In the genomic region with DNA sequence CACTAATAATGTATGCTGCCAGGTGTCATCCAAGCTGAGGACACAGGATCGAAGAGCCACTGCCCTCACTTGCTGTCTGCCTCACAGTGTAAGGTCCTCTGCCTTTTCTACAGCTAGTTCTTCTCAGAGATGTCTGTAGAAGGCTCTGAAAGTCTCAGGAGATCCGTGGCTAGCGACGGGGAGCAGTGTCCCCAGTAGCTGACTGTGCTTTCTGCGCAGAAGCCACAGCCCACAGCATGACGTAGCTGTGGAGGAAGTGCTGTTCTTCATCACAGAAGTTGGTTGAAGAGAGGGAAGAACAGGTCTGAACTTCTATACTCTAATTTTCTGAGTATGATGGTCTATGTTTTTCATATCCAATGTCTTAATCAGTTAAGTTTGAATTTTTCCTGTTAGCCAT, we compare ENCODE assay signal across 13 mouse cellular contexts. TPM values are rescaled to one million over a fixed set of nuclear protein-coding genes. Genes with fewer than 3 reads are reported as not detected.
DNase-seq lines count a peak whose midpoint lies in the region; ATAC-seq lines count a peak whose summit lies in the region.
"Had no signal": no experiment of that assay in that cellular context is flagged by ENCODE, and none has a peak within 500 bp of the region (broad histone marks: within the 10 kb centered on the region; RNA-seq: fewer than 3 reads in every experiment).

No protein-coding gene starts in this region.

- peak; percentile 18 for DNase-seq in intestine, embryonic 14.5 days (ENCODE audit: low spot score)
- peak; percentile 61 for DNase-seq in thymus, postnatal 14 days
- no peak for DNase-seq in left cerebral cortex, postnatal 14 days (ENCODE audit: low spot score in 2 of 2)
- DNase-seq in embryonic facial prominence, embryonic 10.5 days (ENCODE audit: low spot score) = no peak
- no peak for DNase-seq in midbrain, embryonic 14.5 days
- DNase-seq: cerebellum, adult 18-20 months; kidney, adult 9 months had no signal

- H3K27ac ChIP-seq in intestine, embryonic 14.5 days (ENCODE audit: low read depth) = no peak overlapping the region
- no peak overlapping the region for H3K27ac ChIP-seq in intestine, embryonic 15.5 days
- no peak overlapping the region for H3K27ac ChIP-seq in embryonic facial prominence, embryonic 10.5 days (replicated peaks)
- H3K27ac ChIP-seq in midbrain, embryonic 14.5 days (replicated peaks; ENCODE audit: low read depth, low read length) = no peak overlapping the region
- H3K27ac ChIP-seq: embryonic facial prominence, embryonic 15.5 days; left cerebral cortex, adult 2 months had no signal

- H3K4me2 ChIP-seq in intestine, embryonic 14.5 days (ENCODE audit: low read length) = no peak overlapping the region
- no peak overlapping the region for H3K4me2 ChIP-seq in intestine, embryonic 15.5 days (replicated peaks)
- H3K4me2 ChIP-seq in midbrain, embryonic 14.5 days (ENCODE audit: low read length) = no peak overlapping the region
- H3K4me2 ChIP-seq: embryonic facial prominence, embryonic 15.5 days; heart, embryonic 12.5 days had no signal

- H3K27me3 ChIP-seq in intestine, embryonic 14.5 days (replicated peaks; ENCODE audit: control insufficient read depth, insufficient read depth, low read length) = no peaks in the 10 kb centered on the region
- no peaks in the 10 kb centered on the region for H3K27me3 ChIP-seq in intestine, embryonic 15.5 days (replicated peaks)
- H3K27me3 ChIP-seq in embryonic facial prominence, embryonic 10.5 days (replicated peaks; ENCODE audit: low read depth, poor library complexity, severe bottlenecking) = no peaks in the 10 kb centered on the region
- no peaks in the 10 kb centered on the region for H3K27me3 ChIP-seq in midbrain, embryonic 14.5 days (ENCODE audit: control insufficient read depth, insufficient read depth, low read length)
- H3K27me3 ChIP-seq: embryonic facial prominence, embryonic 15.5 days; heart, embryonic 12.5 days had no signal

- 86% methylated on average over 6 of the region's 6 CpGs for WGBS in intestine, embryonic 14.5 days
- 78% methylated on average over 6 of the region's 6 CpGs for WGBS in intestine, embryonic 15.5 days
- WGBS in embryonic facial prominence, embryonic 10.5 days = 85% methylated on average over 6 of the region's 6 CpGs
- WGBS in midbrain, embryonic 14.5 days = 91% methylated on average over 6 of the region's 6 CpGs

- H3K4me1 ChIP-seq in intestine, embryonic 14.5 days (replicated peaks; ENCODE audit: control insufficient read depth, insufficient read depth, low read length) = no peaks in the 10 kb centered on the region; the same call in 1 of the 2 replicates
- H3K4me1 ChIP-seq in intestine, embryonic 15.5 days (replicated peaks) = no peaks in the 10 kb centered on the region
- H3K4me1 ChIP-seq in embryonic facial prominence, embryonic 10.5 days = peaks cover 18% of the 10 kb centered on the region
- H3K4me1 ChIP-seq in midbrain, embryonic 14.5 days (ENCODE audit: control insufficient read depth, insufficient read depth, low read length) = peaks cover 17% of the 10 kb centered on the region

- no peaks in the 10 kb centered on the region for H3K9me3 ChIP-seq in intestine, embryonic 14.5 days (ENCODE audit: control insufficient read depth, low read length)
- H3K9me3 ChIP-seq in intestine, embryonic 15.5 days = no peaks in the 10 kb centered on the region
- no peaks in the 10 kb centered on the region for H3K9me3 ChIP-seq in embryonic facial prominence, embryonic 10.5 days
- no peaks in the 10 kb centered on the region for H3K9me3 ChIP-seq in midbrain, embryonic 14.5 days (ENCODE audit: control insufficient read depth, low read length)
- H3K9me3 ChIP-seq: embryonic facial prominence, embryonic 15.5 days; heart, embryonic 12.5 days had no signal

- no peak for ATAC-seq in intestine, embryonic 14.5 days (replicated peaks; ENCODE audit: low FRiP score, low TSS enrichment, low read depth)
- no peak for ATAC-seq in intestine, embryonic 15.5 days
- ATAC-seq in common myeloid progenitor, adult 5-6 weeks (replicated peaks; ENCODE audit: low read depth, poor library complexity, severe bottlenecking) = peak; percentile 55
- peak; percentile 45 for ATAC-seq in megakaryocyte progenitor cell, adult 5-6 weeks (replicated peaks; ENCODE audit: poor library complexity)
- ATAC-seq in midbrain, embryonic 14.5 days (ENCODE audit: low FRiP score, low TSS enrichment) = no peak

- no peak overlapping the region for H3K4me3 ChIP-seq in intestine, embryonic 14.5 days (ENCODE audit: low read depth, low read length)
- no peak overlapping the region for H3K4me3 ChIP-seq in intestine, embryonic 15.5 days (replicated peaks)
- H3K4me3 ChIP-seq in embryonic facial prominence, embryonic 10.5 days = no peak overlapping the region
- no peak overlapping the region for H3K4me3 ChIP-seq in midbrain, embryonic 14.5 days (replicated peaks; ENCODE audit: low read depth, low read length)
- H3K4me3 ChIP-seq: embryonic facial prominence, embryonic 15.5 days; heart, embryonic 12.5 days; left cerebral cortex, adult 2 months had no signal

- H3K9ac ChIP-seq in intestine, embryonic 14.5 days (ENCODE audit: low read length) = no peak overlapping the region
- H3K9ac ChIP-seq in intestine, embryonic 15.5 days = no peak overlapping the region
- H3K9ac ChIP-seq in midbrain, embryonic 14.5 days (replicated peaks; ENCODE audit: low read length) = no peak overlapping the region
- H3K9ac ChIP-seq: embryonic facial prominence, embryonic 15.5 days; heart, embryonic 12.5 days had no signal

- intact Hi-C loops in left cerebral cortex, postnatal 14 days (cut with DNase I) = loop anchor here (5.0 to 10.0 kb wide), 2 partner anchors 108 to 425 kb away; no protein-coding TSS in a partner anchor

- H3K36me3 ChIP-seq in intestine, embryonic 14.5 days (ENCODE audit: control insufficient read depth, insufficient read depth, low read length) = no peaks in the 10 kb centered on the region
- H3K36me3 ChIP-seq in intestine, embryonic 15.5 days = no peaks in the 10 kb centered on the region
- no peaks in the 10 kb centered on the region for H3K36me3 ChIP-seq in embryonic facial prominence, embryonic 10.5 days (replicated peaks)
- no peaks in the 10 kb centered on the region for H3K36me3 ChIP-seq in midbrain, embryonic 14.5 days (ENCODE audit: control insufficient read depth, insufficient read depth, low read length)
- H3K36me3 ChIP-seq: embryonic facial prominence, embryonic 15.5 days; heart, embryonic 12.5 days had no signal

RNA-seq across cellular contexts. Expression of a gene that starts 4.3 kb away (rescaled TPM):
- polyA plus RNA-seq in intestine, embryonic 14.5 days (2014; fragmentation: Nextera tagmentation; extraction: Ambion mirVana) = 27.3 and 32.2 TPM in 2 replicates
- polyA plus RNA-seq in intestine, embryonic 15.5 days (2015; fragmentation: Nextera tagmentation; extraction: Ambion mirVana) = 26.3 and 27.8 TPM in 2 replicates
- total RNA-seq in common myeloid progenitor, adult 5-6 weeks (2017) = 48.8 and 49.0 TPM in 2 replicates
- 40.9 and 45.2 TPM in 2 replicates for total RNA-seq in megakaryocyte progenitor cell, adult 5-6 weeks (2015)
- 59.6 and 66.2 TPM in 2 replicates for total RNA-seq in megakaryocyte progenitor cell, adult 5-6 weeks (2017)
- total RNA-seq in left cerebral cortex, postnatal 14 days (2021) = 100 to 1,000 TPM; 101 to 113 TPM
- 24.7 and 24.8 TPM in 2 replicates for polyA plus RNA-seq in embryonic facial prominence, embryonic 10.5 days (2016; fragmentation: Nextera tagmentation; extraction: Ambion mirVana)
- polyA plus RNA-seq in midbrain, embryonic 14.5 days (2014; fragmentation: Nextera tagmentation; extraction: Ambion mirVana) = 38.9 and 68.7 TPM in 2 replicates

RNA-seq across cellular contexts. Expression of a gene that starts 18.0 kb away (rescaled TPM):
- polyA plus RNA-seq in intestine, embryonic 14.5 days (2014; fragmentation: Nextera tagmentation; extraction: Ambion mirVana) = 58.8 and 65.5 TPM in 2 replicates
- 42.2 and 47.8 TPM in 2 replicates for polyA plus RNA-seq in intestine, embryonic 15.5 days (2015; fragmentation: Nextera tagmentation; extraction: Ambion mirVana)
- total RNA-seq in common myeloid progenitor, adult 5-6 weeks (2017) = 91.7 and 118 TPM in 2 replicates
- 78.5 and 89.2 TPM in 2 replicates for total RNA-seq in megakaryocyte progenitor cell, adult 5-6 weeks (2015)
- total RNA-seq in megakaryocyte progenitor cell, adult 5-6 weeks (2017) = 97.0 and 110 TPM in 2 replicates
- 10 to 100 TPM; 90.9 to 93.1 TPM for total RNA-seq in left cerebral cortex, postnatal 14 days (2021)
- 59.6 and 62.0 TPM in 2 replicates for polyA plus RNA-seq in embryonic facial prominence, embryonic 10.5 days (2016; fragmentation: Nextera tagmentation; extraction: Ambion mirVana)
- polyA plus RNA-seq in midbrain, embryonic 14.5 days (2014; fragmentation: Nextera tagmentation; extraction: Ambion mirVana) = 55.1 and 76.9 TPM in 2 replicates

RNA-seq across cellular contexts. Expression of a gene that starts 18.1 kb away (rescaled TPM):
- polyA plus RNA-seq in intestine, embryonic 14.5 days (2014; fragmentation: Nextera tagmentation; extraction: Ambion mirVana) = 0.09 and 0.22 TPM in 2 replicates
- polyA plus RNA-seq in intestine, embryonic 15.5 days (2015; fragmentation: Nextera tagmentation; extraction: Ambion mirVana) = 0.05 and 0.16 TPM in 2 replicates
- total RNA-seq in common myeloid progenitor, adult 5-6 weeks (2017) = not detected in 2 replicates
- not detected in 2 replicates for total RNA-seq in megakaryocyte progenitor cell, adult 5-6 weeks (2015)
- total RNA-seq in megakaryocyte progenitor cell, adult 5-6 weeks (2017) = not detected in 2 replicates
- under 1 TPM in 1 of 2 experiments, not detected in 1; 0.20 TPM for total RNA-seq in left cerebral cortex, postnatal 14 days (2021)
- not detected in 2 replicates for polyA plus RNA-seq in embryonic facial prominence, embryonic 10.5 days (2016; fragmentation: Nextera tagmentation; extraction: Ambion mirVana)
- not detected in 2 replicates for polyA plus RNA-seq in midbrain, embryonic 14.5 days (2014; fragmentation: Nextera tagmentation; extraction: Ambion mirVana)
- total RNA-seq: left cerebral cortex, adult 2 months had no signal
- polyA plus RNA-seq: embryonic facial prominence, embryonic 15.5 days; heart, embryonic 12.5 days had no signal

Comparison
In these comparisons a context has a peak if more than half of its experiments do, and no peak if none do; other contexts are left out.
1. ATAC-seq: peak in common myeloid progenitor, adult 5-6 weeks (single experiment) and megakaryocyte progenitor cell, adult 5-6 weeks (single experiment); none in intestine, embryonic 14.5 days (single experiment), intestine, embryonic 15.5 days (single experiment) and midbrain, embryonic 14.5 days (single experiment).
2. DNase-seq: peak in intestine, embryonic 14.5 days (single experiment) and thymus, postnatal 14 days (single experiment); none in left cerebral cortex, postnatal 14 days (0 of 2), embryonic facial prominence, embryonic 10.5 days (single experiment) and midbrain, embryonic 14.5 days (single experiment).